Mouse (Mus musculus): ENCODE results near the gene Gtdc1. TPM values are rescaled to one million over a fixed set of nuclear protein-coding genes. Genes with fewer than 3 reads are reported as not detected.
"Not testable (repeated sequence)": the region's sequence is repeated elsewhere in the genome, so short reads cannot be mapped to it uniquely, and the experiment has no call there.

Gtdc1 gene
- polyA plus RNA-seq, 1 experiment from 2014 or later = 30.2 TPM

DNA sequence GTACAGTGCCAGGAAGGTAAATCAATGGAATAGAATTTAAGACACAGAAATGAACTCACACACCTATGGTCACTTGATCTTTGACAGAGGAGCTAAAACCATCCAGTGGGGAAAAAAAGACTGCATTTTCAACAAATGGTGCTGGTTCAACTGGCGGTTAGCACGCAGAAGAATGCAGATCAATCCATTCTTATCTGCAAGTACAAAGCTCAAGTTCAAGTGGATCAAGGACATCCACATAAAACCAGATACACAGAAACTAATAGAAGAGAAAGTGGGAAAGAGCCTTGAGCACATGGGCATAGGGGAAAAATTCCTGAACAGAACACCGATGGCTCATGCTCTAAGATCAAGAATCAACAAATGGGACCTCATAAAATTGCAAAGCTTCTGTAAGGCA lies 327.8 kb downstream of the Gtdc1 start:
- H3K9me3 ChIP-seq (ENCODE audit: control insufficient read depth, low read length); H3K27ac ChIP-seq (ENCODE audit: low read length); H3K27me3 ChIP-seq (replicated peaks; ENCODE audit: control insufficient read depth, insufficient read depth, low read length); H3K9ac ChIP-seq (replicated peaks; ENCODE audit: low read depth, low read length); ATAC-seq; H3K36me3 ChIP-seq (ENCODE audit: control insufficient read depth, insufficient read depth); H3K4me2 ChIP-seq (ENCODE audit: low read length); H3K4me3 ChIP-seq (replicated peaks; ENCODE audit: low read length); H3K4me1 ChIP-seq (replicated peaks; ENCODE audit: control insufficient read depth, insufficient read depth, low read length): not testable (repeated sequence)
- WGBS = 97% methylated on average over 3 of the region's 3 CpGs

DNA sequence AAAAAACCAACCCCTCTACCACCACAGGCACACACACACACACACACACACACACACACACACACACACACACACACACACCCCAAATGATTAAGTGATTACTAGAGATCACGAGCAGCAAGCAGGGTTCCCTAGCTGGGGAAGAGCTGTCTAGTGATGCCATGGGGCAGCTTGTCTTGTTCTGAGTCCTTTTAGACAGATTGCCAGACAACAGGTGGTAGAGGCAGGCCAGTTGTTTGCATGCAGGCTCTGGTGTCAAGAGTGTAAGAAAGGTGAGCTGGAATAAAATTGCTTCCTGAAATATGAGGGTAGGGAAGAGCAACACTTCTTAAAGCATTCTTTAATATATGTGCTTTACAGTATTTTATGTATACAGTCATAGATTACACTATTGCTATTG lies 333.2 kb downstream of the Gtdc1 start:
- ATAC-seq = no peak
- no peak overlapping the region for H3K27ac ChIP-seq (ENCODE audit: low read length)
- H3K4me1 ChIP-seq (replicated peaks; ENCODE audit: control insufficient read depth, insufficient read depth, low read length) = no peaks in the 10 kb centered on the region
- no peaks in the 10 kb centered on the region for H3K9me3 ChIP-seq (ENCODE audit: control insufficient read depth, low read length)
- H3K9ac ChIP-seq (replicated peaks; ENCODE audit: low read depth, low read length) = no peak overlapping the region
- H3K4me3 ChIP-seq (replicated peaks; ENCODE audit: low read length) = no peak overlapping the region
- no peak overlapping the region for H3K4me2 ChIP-seq (ENCODE audit: low read length)
- WGBS = 89% methylated on average over 1 of the region's 1 CpGs
- no peaks in the 10 kb centered on the region for H3K27me3 ChIP-seq (replicated peaks; ENCODE audit: control insufficient read depth, insufficient read depth, low read length)
- H3K36me3 ChIP-seq (ENCODE audit: control insufficient read depth, insufficient read depth) = no peaks in the 10 kb centered on the region

DNA sequence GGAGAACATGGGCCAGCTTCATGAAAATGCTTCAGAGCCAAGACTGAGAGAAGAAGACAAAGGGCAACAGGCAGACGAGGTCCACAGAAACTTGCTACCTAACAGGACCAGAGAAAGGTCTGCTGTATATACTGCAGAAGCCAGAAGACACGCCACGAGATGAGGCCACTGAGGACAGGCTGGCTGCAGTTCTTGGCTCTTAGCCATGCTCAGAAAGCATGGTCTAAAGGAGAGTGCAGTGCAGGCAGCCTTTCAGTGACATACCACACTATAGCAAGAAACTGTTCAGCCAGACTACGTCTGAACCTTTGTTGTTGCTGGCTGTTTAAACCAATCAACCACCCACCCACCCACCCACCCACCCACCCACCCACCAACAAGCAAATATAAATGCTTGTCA lies 336.6 kb downstream of the Gtdc1 start:
- Histone ChIP-seq H3K4me2 (ENCODE audit: low read length) (no peak overlapping the region), H3K27ac (ENCODE audit: low read length) (no peak overlapping the region), H3K27me3 (replicated peaks; ENCODE audit: control insufficient read depth, insufficient read depth, low read length) (no peaks in the 10 kb centered on the region), H3K4me3 (replicated peaks; ENCODE audit: low read length) (no peak overlapping the region), H3K9me3 (ENCODE audit: control insufficient read depth, low read length) (no peaks in the 10 kb centered on the region), H3K9ac (replicated peaks; ENCODE audit: low read depth, low read length) (no peak overlapping the region), H3K36me3 (ENCODE audit: control insufficient read depth, insufficient read depth) (no peaks in the 10 kb centered on the region), H3K4me1 (replicated peaks; ENCODE audit: control insufficient read depth, insufficient read depth, low read length) (no peaks in the 10 kb centered on the region)
- peak; percentile 58; the same call in 1 of the 2 replicates for ATAC-seq
- WGBS = 33% methylated on average over 4 of the region's 4 CpGs

DNA sequence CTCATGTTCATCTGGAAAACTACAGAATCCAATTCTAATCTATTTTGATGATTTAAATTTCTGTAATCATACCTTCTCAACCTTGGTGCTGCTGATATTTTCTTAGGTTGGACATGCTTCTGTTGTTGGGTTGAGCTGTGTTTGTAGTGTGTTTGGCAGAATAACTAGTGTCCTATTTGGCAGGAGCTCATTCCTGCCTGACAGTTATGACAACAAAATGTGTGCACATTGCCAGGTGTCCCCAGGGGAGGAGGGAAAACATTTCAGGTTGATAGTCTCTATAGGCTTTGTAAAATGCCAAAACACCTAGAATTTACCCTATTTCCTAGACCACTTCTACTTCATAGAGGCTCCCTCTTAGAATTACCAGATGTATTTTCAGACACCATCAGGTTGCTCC lies 343.4 kb downstream of the Gtdc1 start:
- Histone ChIP-seq H3K36me3 (ENCODE audit: control insufficient read depth, insufficient read depth) (no peaks in the 10 kb centered on the region), H3K9me3 (ENCODE audit: control insufficient read depth, low read length) (no peaks in the 10 kb centered on the region), H3K27ac (ENCODE audit: low read length) (no peak overlapping the region), H3K4me3 (replicated peaks; ENCODE audit: low read length) (no peak overlapping the region), H3K9ac (replicated peaks; ENCODE audit: low read depth, low read length) (no peak overlapping the region), H3K4me2 (ENCODE audit: low read length) (no peak overlapping the region), H3K27me3 (replicated peaks; ENCODE audit: control insufficient read depth, insufficient read depth, low read length) (no peaks in the 10 kb centered on the region), H3K4me1 (replicated peaks; ENCODE audit: control insufficient read depth, insufficient read depth, low read length) (no peaks in the 10 kb centered on the region)
- ATAC-seq = no peak

DNA sequence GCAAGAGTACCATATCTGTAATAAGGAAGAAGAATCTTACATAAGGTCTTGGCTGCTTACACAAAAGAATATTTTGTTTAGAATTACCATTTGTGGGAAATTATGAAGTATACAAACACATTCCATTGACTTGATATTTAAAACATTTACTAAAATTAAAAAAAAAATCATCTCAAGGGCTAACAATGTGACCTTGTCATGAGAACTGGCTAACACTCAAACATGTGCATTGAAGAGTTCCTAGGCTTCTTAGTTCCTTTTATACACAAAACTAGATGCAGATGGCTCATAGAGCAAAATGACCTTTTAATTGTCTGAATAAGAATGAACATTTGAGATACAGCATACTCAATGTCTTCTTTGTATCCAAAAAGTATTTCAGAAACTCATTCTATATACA lies 344.0 kb downstream of the Gtdc1 start:
- H3K9me3 ChIP-seq (ENCODE audit: control insufficient read depth, low read length) = no peaks in the 10 kb centered on the region
- H3K27ac ChIP-seq (ENCODE audit: low read length) = no peak overlapping the region
- no peak overlapping the region for H3K4me3 ChIP-seq (replicated peaks; ENCODE audit: low read length)
- H3K4me2 ChIP-seq (ENCODE audit: low read length) = no peak overlapping the region
- no peaks in the 10 kb centered on the region for H3K36me3 ChIP-seq (ENCODE audit: control insufficient read depth, insufficient read depth)
- no peak for ATAC-seq
- no peaks in the 10 kb centered on the region for H3K4me1 ChIP-seq (replicated peaks; ENCODE audit: control insufficient read depth, insufficient read depth, low read length)
- H3K9ac ChIP-seq (replicated peaks; ENCODE audit: low read depth, low read length) = no peak overlapping the region
- H3K27me3 ChIP-seq (replicated peaks; ENCODE audit: control insufficient read depth, insufficient read depth, low read length) = no peaks in the 10 kb centered on the region

DNA sequence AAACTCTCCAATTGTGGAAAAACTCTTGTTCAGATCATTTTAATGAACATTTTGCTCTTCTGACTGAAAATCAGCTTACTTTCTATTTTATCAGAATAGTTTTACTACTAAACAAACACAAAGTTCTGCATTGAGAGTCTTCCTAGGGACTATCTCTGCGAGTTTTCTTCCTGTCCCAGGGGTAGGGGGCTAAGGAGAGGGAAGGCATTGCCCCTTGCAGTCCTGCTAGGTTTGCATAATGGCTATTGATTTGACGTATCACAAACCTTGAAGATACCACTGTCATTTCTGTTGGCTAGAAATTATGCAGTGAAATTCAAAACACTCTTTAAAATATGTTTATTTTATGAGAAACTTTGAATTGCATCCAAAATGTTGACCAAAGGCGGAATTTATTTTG lies 355.6 kb downstream of the Gtdc1 start:
- 57% methylated on average over 3 of the region's 3 CpGs for WGBS
- ATAC-seq = no peak
- H3K36me3 ChIP-seq (ENCODE audit: control insufficient read depth, insufficient read depth) = no peaks in the 10 kb centered on the region

DNA sequence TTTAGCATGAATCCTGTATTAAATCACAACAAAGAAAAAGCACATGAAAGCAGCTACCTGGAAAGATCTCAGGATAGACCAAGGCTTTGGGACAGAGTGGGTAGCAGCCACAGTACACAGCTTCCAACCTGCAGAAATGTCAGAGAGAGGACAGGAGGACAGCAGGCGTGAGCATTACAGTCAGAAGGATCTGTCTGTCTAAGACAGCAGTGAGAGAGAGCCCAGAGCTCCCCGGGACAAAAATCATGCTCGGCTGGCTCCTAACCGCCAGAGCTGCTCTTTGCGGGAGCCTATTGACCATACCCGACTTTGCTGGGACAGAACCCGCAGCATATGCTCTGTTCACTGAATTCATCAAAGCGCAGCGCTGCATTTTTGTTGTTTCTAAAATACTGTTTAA lies 356.3 kb downstream of the Gtdc1 start:
- H3K4me3 ChIP-seq (replicated peaks; ENCODE audit: low read length) = no peak overlapping the region
- no peaks in the 10 kb centered on the region for H3K27me3 ChIP-seq (replicated peaks; ENCODE audit: control insufficient read depth, insufficient read depth, low read length)
- H3K4me1 ChIP-seq (replicated peaks; ENCODE audit: control insufficient read depth, insufficient read depth, low read length) = peaks cover 22% of the 10 kb centered on the region
- H3K36me3 ChIP-seq (ENCODE audit: control insufficient read depth, insufficient read depth) = no peaks in the 10 kb centered on the region
- no peaks in the 10 kb centered on the region for H3K9me3 ChIP-seq (ENCODE audit: control insufficient read depth, low read length)
- peak overlapping the region; percentile 32 for H3K9ac ChIP-seq (replicated peaks; ENCODE audit: low read depth, low read length)
- peak; percentile 48 for ATAC-seq
- H3K4me2 ChIP-seq (ENCODE audit: low read length) = peak overlapping the region; percentile 20; the same call in 1 of the 2 replicates
- WGBS = 16% methylated on average over 9 of the region's 9 CpGs
- H3K27ac ChIP-seq (ENCODE audit: low read length) = peak overlapping the region; percentile 60

More for the DNA sequence above, 355.6 kb downstream of the Gtdc1 start:
- Histone ChIP-seq H3K4me1 (replicated peaks; ENCODE audit: control insufficient read depth, insufficient read depth, low read length) (peaks cover 22% of the 10 kb centered on the region), H3K9me3 (ENCODE audit: control insufficient read depth, low read length) (no peaks in the 10 kb centered on the region), H3K4me2 (ENCODE audit: low read length) (no peak overlapping the region), H3K27me3 (replicated peaks; ENCODE audit: control insufficient read depth, insufficient read depth, low read length) (no peaks in the 10 kb centered on the region), H3K4me3 (replicated peaks; ENCODE audit: low read length) (no peak overlapping the region), H3K9ac (replicated peaks; ENCODE audit: low read depth, low read length) (no peak overlapping the region), H3K27ac (ENCODE audit: low read length) (no peak overlapping the region)

DNA sequence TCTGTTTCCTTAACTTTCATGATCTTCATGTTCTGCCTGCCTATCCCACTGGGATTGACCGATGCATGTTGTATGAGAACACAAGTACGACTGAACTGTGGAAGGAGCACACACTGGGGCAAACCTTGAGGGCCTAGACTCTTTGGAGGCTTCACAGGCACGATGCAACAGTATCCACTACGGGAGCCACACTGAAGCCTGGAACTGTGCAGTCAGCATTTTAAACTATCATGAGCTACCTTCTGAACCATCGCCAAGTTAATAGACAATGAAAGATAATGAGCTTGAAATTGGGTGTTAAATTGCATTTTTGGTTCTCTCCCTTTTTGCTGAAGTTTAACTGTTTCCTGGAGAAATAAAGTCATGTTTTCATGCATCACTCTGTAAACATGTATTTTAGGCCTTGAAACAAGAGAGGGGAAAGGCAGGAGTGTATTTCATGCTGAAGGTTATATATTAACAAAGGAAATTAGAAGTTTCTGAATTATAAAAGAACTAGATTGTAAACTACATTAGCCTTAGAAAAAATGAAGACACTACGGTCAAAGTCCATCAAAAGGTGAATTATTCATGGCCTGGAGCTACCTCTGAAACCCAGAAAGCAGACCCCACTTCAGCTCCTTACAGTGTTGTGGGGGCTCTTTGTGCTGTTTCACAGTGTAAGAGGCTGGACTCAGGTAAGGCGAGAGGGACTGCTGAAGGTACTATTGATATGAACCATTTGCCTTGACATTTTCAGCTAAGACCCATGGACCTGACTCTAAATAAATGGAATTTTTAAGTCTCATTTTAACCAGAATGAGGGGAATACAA lies 358.1 kb downstream of the Gtdc1 start:
- Histone ChIP-seq H3K4me2 (ENCODE audit: low read length) (no peak overlapping the region), H3K4me3 (replicated peaks; ENCODE audit: low read length) (no peak overlapping the region), H3K27ac (ENCODE audit: low read length) (no peak overlapping the region), H3K9me3 (ENCODE audit: control insufficient read depth, low read length) (no peaks in the 10 kb centered on the region), H3K27me3 (replicated peaks; ENCODE audit: control insufficient read depth, insufficient read depth, low read length) (no peaks in the 10 kb centered on the region), H3K4me1 (replicated peaks; ENCODE audit: control insufficient read depth, insufficient read depth, low read length) (peaks cover 22% of the 10 kb centered on the region), H3K36me3 (ENCODE audit: control insufficient read depth, insufficient read depth) (no peaks in the 10 kb centered on the region), H3K9ac (replicated peaks; ENCODE audit: low read depth, low read length) (no peak overlapping the region)
- WGBS = 66% methylated on average over 7 of the region's 7 CpGs
- ATAC-seq = no peak

DNA sequence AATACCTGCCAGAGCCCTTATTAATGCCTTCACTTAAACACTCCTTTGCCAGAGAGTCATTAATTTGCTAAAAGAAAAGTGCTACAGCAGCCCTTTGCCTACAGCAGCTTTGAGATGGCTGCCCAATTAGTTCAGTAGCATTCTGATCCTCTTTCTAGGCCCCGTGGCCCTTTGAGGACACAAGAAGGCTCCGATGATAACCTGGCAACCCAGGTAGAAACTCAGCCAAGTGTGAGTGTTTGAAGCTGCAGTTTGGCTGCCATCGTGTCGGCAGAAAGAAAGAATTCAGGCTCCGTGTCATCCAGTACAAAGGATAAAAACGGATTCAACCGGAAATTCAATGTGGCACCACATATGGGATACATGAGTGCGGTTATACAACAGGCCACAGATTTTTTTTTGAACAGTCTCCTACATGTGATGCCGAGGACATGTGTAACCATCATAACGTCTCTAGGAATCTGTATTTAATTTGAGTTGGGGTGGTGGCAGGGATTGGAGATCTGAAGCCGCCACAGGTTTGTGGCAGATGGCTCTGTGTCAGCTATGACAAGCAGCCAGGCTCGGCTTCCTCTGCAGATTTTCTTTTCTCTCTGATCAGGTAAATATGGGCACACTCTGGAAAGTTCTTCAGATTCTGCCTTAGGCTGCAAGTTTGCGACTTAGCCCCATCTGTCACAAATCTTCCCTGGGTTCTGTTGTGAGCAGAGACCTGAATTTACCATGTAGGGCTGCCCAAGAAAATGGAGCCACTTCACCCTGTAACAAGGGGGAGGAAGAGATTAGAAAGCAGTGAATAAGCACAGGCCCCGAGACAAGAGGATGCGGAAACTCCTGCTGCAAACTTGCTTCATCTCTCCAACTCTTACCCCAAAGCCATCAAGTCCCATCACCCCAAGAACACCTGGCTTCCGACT lies 362.4 kb downstream of the Gtdc1 start:
- Histone ChIP-seq H3K36me3 (ENCODE audit: control insufficient read depth, insufficient read depth) (no peaks in the 10 kb centered on the region), H3K9me3 (ENCODE audit: control insufficient read depth, low read length) (no peaks in the 10 kb centered on the region), H3K4me1 (replicated peaks; ENCODE audit: control insufficient read depth, insufficient read depth, low read length) (peaks cover 10% of the 10 kb centered on the region), H3K4me2 (ENCODE audit: low read length) (no peak overlapping the region), H3K27ac (ENCODE audit: low read length) (peak overlapping the region; percentile 88), H3K27me3 (replicated peaks; ENCODE audit: control insufficient read depth, insufficient read depth, low read length) (no peaks in the 10 kb centered on the region), H3K4me3 (replicated peaks; ENCODE audit: low read length) (no peak overlapping the region), H3K9ac (replicated peaks; ENCODE audit: low read depth, low read length) (no peak overlapping the region)
- peak; percentile 76 for ATAC-seq
- 51% methylated on average over 16 of the region's 16 CpGs for WGBS

Data from forebrain, embryonic 16.5 days (tissue).